In genomic region chr3:105898861-105899260, GRCm38 (mm10) we compare ENCODE assay signal across 33 mouse cellular contexts. TPM values are rescaled to one million over a fixed set of nuclear protein-coding genes. Genes with fewer than 3 reads are reported as not detected.
A peak's percentile ranks its signal among the peaks of the same experiment; 100 is the strongest.
DNase-seq lines count a peak whose midpoint lies in the region; ATAC-seq and TF ChIP-seq lines count a peak whose summit lies in the region.
"Had no signal": no experiment of that assay in that cellular context is flagged by ENCODE, and none has a peak within 500 bp of the region (broad histone marks: within the 10 kb centered on the region; RNA-seq: fewer than 3 reads in every experiment).

No protein-coding gene starts in this region.

- 67% methylated on average over 11 of the region's 11 CpGs for WGBS in heart, adult 2 months
- WGBS in midbrain, embryonic 15.5 days, result 93% methylated on average over 11 of the region's 11 CpGs
- 92% methylated on average over 11 of the region's 11 CpGs for WGBS in midbrain, embryonic 10.5 days
- WGBS in heart, embryonic 15.5 days, result 44% methylated on average over 11 of the region's 11 CpGs

- TF ChIP-seq POLR2A in heart, adult 2 months (IDR thresholded peaks at IDR 0.05; ENCODE audit: insufficient read depth, low read depth, low read length), result no peak

- no peaks in the 10 kb centered on the region for H3K36me3 ChIP-seq in heart, adult 2 months (ENCODE audit: control insufficient read depth, insufficient read depth, low read length)
- no peaks in the 10 kb centered on the region for H3K36me3 ChIP-seq in midbrain, embryonic 15.5 days (replicated peaks)
- H3K36me3 ChIP-seq in midbrain, embryonic 10.5 days, result no peaks in the 10 kb centered on the region
- no peaks in the 10 kb centered on the region for H3K36me3 ChIP-seq in heart, embryonic 15.5 days
- H3K36me3 ChIP-seq: embryonic facial prominence, embryonic 12.5 days; forebrain, embryonic 10.5 days; hindbrain, embryonic 10.5 days; kidney, embryonic 15.5 days; limb, embryonic 12.5 days; liver, embryonic 15.5 days; lung, embryonic 15.5 days had no signal

- H3K27me3 ChIP-seq in heart, adult 2 months (ENCODE audit: control insufficient read depth, insufficient read depth, low read length), result no peaks in the 10 kb centered on the region
- no peaks in the 10 kb centered on the region for H3K27me3 ChIP-seq in midbrain, embryonic 15.5 days (replicated peaks)
- H3K27me3 ChIP-seq in midbrain, embryonic 10.5 days (ENCODE audit: low read depth, poor library complexity, severe bottlenecking), result peaks cover 5% of the 10 kb centered on the region; the same call in 1 of the 2 replicates
- peaks cover 11% of the 10 kb centered on the region; the same call in 1 of the 2 replicates for H3K27me3 ChIP-seq in heart, embryonic 15.5 days
- H3K27me3 ChIP-seq: embryonic facial prominence, embryonic 12.5 days; kidney, embryonic 15.5 days; limb, embryonic 12.5 days; lung, embryonic 15.5 days had no signal

- peaks cover 20% of the 10 kb centered on the region for H3K4me1 ChIP-seq in heart, adult 2 months (ENCODE audit: control insufficient read depth, insufficient read depth, low read length)
- H3K4me1 ChIP-seq in midbrain, embryonic 15.5 days, result 0 out of 2 replicates have a peak, but pooled peaks cover 2% of the 10 kb centered on the region
- H3K4me1 ChIP-seq in midbrain, embryonic 10.5 days, result no peaks in the 10 kb centered on the region
- H3K4me1 ChIP-seq in heart, embryonic 15.5 days (replicated peaks), result peaks cover 28% of the 10 kb centered on the region

- H3K79me2 ChIP-seq in heart, adult 2 months (replicated peaks; ENCODE audit: control insufficient read depth, insufficient read depth, low read length), result no peaks in the 10 kb centered on the region

- no peak overlapping the region for H3K9ac ChIP-seq in heart, adult 2 months (ENCODE audit: low read depth, low read length)
- no peak overlapping the region for H3K9ac ChIP-seq in midbrain, embryonic 15.5 days
- no peak overlapping the region for H3K9ac ChIP-seq in heart, embryonic 15.5 days
- H3K9ac ChIP-seq: embryonic facial prominence, embryonic 12.5 days; forebrain, postnatal 0 days; kidney, embryonic 15.5 days; limb, embryonic 12.5 days; liver, embryonic 15.5 days; lung, embryonic 15.5 days had no signal

- no peak overlapping the region for H3K4me3 ChIP-seq in heart, adult 2 months
- H3K4me3 ChIP-seq in midbrain, embryonic 15.5 days, result no peak overlapping the region
- no peak overlapping the region for H3K4me3 ChIP-seq in midbrain, embryonic 10.5 days
- no peak overlapping the region for H3K4me3 ChIP-seq in heart, embryonic 15.5 days
- H3K4me3 ChIP-seq: embryonic facial prominence, embryonic 12.5 days; forebrain, embryonic 10.5 days; hindbrain, embryonic 10.5 days; kidney, embryonic 15.5 days; limb, embryonic 12.5 days; liver, embryonic 15.5 days; lung, embryonic 15.5 days had no signal

- peak overlapping the region; percentile 6; the same call in 1 of the 2 replicates for H3K27ac ChIP-seq in heart, adult 2 months
- no peak overlapping the region for H3K27ac ChIP-seq in midbrain, embryonic 15.5 days
- no peak overlapping the region for H3K27ac ChIP-seq in midbrain, embryonic 10.5 days (replicated peaks)
- H3K27ac ChIP-seq in heart, embryonic 15.5 days, result 0 out of 2 replicates have a peak overlapping the region, but pooled peaks have one; percentile 50
- H3K27ac ChIP-seq: embryonic facial prominence, embryonic 12.5 days; forebrain, embryonic 10.5 days; hindbrain, embryonic 10.5 days; kidney, embryonic 15.5 days; limb, embryonic 12.5 days; liver, embryonic 15.5 days; lung, embryonic 15.5 days had no signal

- 0 out of 2 replicates have a peak, but pooled peaks have one; percentile 58 for TF ChIP-seq EP300 in heart, adult 2 months (IDR thresholded peaks at IDR 0.05; ENCODE audit: insufficient read depth, low read depth, low read length)

- no peak overlapping the region for H3K4me2 ChIP-seq in midbrain, embryonic 15.5 days
- no peak overlapping the region for H3K4me2 ChIP-seq in heart, embryonic 15.5 days
- H3K4me2 ChIP-seq: embryonic facial prominence, embryonic 12.5 days; kidney, embryonic 15.5 days; limb, embryonic 12.5 days; liver, embryonic 15.5 days; lung, embryonic 15.5 days had no signal

- no peaks in the 10 kb centered on the region for H3K9me3 ChIP-seq in midbrain, embryonic 15.5 days
- no peaks in the 10 kb centered on the region for H3K9me3 ChIP-seq in midbrain, embryonic 10.5 days (replicated peaks)
- no peaks in the 10 kb centered on the region for H3K9me3 ChIP-seq in heart, embryonic 15.5 days (replicated peaks)
- H3K9me3 ChIP-seq: embryonic facial prominence, embryonic 12.5 days; forebrain, embryonic 10.5 days; hindbrain, embryonic 10.5 days; kidney, embryonic 15.5 days; limb, embryonic 12.5 days; liver, embryonic 15.5 days; lung, embryonic 15.5 days had no signal

- DNase-seq in heart, adult 2 months, result peak; percentile 49 to 58
- DNase-seq in heart, postnatal 36 days, result no peak
- no peak for DNase-seq in midbrain, embryonic 10.5 days (ENCODE audit: low spot score)
- DNase-seq in heart, postnatal 4 days, result peak; percentile 48
- DNase-seq: adrenal gland, adult 8-10 months; B cell, adult 2 months; cerebellum, adult 11 months; cerebellum, adult 9-11 months; embryo, embryonic 11 days; forebrain, postnatal 0 days; kidney, adult 18-20 months; midbrain, embryonic 14.5 days; retina, postnatal 1 day; thymus, postnatal 4 days had no signal

- peak; percentile 29; the same call in 1 of the 2 replicates for ATAC-seq in midbrain, embryonic 15.5 days (replicated peaks)
- no peak; the same call in 1 of the 2 replicates for ATAC-seq in heart, embryonic 15.5 days (replicated peaks; ENCODE audit: insufficient number of reproducible peaks, insufficient read depth, low FRiP score, low read depth)
- ATAC-seq in erythroid progenitor cell, adult 5-6 weeks (replicated peaks; ENCODE audit: low FRiP score, poor library complexity, severe bottlenecking), result no peak

- intact Hi-C loops in heart, adult 2 months (cut with DNase I), result loop anchor here (1.0 kb wide), 1 partner anchor 174 kb away; no protein-coding TSS in a partner anchor
- intact Hi-C loops in heart, postnatal 36 days (cut with DNase I), result loop anchor here (1.0 to 2.0 kb wide), 3 partner anchors 126 to 225 kb away; no protein-coding TSS in a partner anchor

- no peak for TF ChIP-seq CTCF in heart, adult 2 months (IDR thresholded peaks at IDR 0.05)

RNA-seq across cellular contexts. Expression of gene Tmigd3, which starts 28.2 kb away (rescaled TPM):
- under 1 TPM in 1 of 2 experiments, not detected in 1; 0.31 TPM for total RNA-seq in heart, adult 2 months (2021)
- 0.35 TPM in 1 of 2 replicates, not detected in the other for polyA plus RNA-seq in heart, adult 2 months (2012; rRNA removed)
- under 1 TPM in 1 of 2 experiments, not detected in 1; 0.49 TPM for total RNA-seq in heart, postnatal 36 days (2021)
- 0.18 TPM in 1 of 2 replicates, not detected in the other for polyA plus RNA-seq in midbrain, embryonic 15.5 days (2015; fragmentation: Nextera tagmentation; extraction: Ambion mirVana)
- polyA plus RNA-seq in midbrain, embryonic 10.5 days (2016; fragmentation: Nextera tagmentation; extraction: Ambion mirVana), result not detected in 2 replicates
- polyA plus RNA-seq in heart, embryonic 15.5 days (2015; fragmentation: Nextera tagmentation; extraction: Ambion mirVana), result 0.46 and 0.50 TPM in 2 replicates
- under 1 TPM; 0.34 to 0.52 TPM for total RNA-seq in heart, postnatal 4 days (2021)
- total RNA-seq in erythroid progenitor cell, adult 5-6 weeks (2015; ENCODE audit: low replicate concordance), result not detected in 2 replicates
- total RNA-seq in erythroid progenitor cell, adult 5-6 weeks (2017; ENCODE audit: low replicate concordance), result not detected in 2 replicates
- total RNA-seq: adrenal gland, adult 8-10 months; forebrain, postnatal 0 days; gastrocnemius, postnatal 4 days; left cerebral cortex, adult 18-20 months; liver, adult 2 months; megakaryocyte-erythroid progenitor cell, adult 5-6 weeks had no signal
- polyA plus RNA-seq: embryonic facial prominence, embryonic 12.5 days; forebrain, embryonic 10.5 days; forebrain, postnatal 0 days; hindbrain, embryonic 10.5 days; hindbrain, embryonic 16.5 days; kidney, embryonic 15.5 days; midbrain, embryonic 14.5 days; neural tube, embryonic 14.5 days; stomach, embryonic 14.5 days had no signal

RNA-seq across cellular contexts. Expression of gene Adora3, which starts 28.2 kb away (rescaled TPM):
- not detected for total RNA-seq in heart, adult 2 months (2021)
- 0.37 and 0.94 TPM in 2 replicates for polyA plus RNA-seq in heart, adult 2 months (2012; rRNA removed)
- total RNA-seq in heart, postnatal 36 days (2021), result under 1 TPM in 1 of 2 experiments, not detected in 1; 0.22 TPM
- 0.14 and 0.17 TPM in 2 replicates for polyA plus RNA-seq in midbrain, embryonic 15.5 days (2015; fragmentation: Nextera tagmentation; extraction: Ambion mirVana)
- 0.11 TPM in 1 of 2 replicates, not detected in the other for polyA plus RNA-seq in midbrain, embryonic 10.5 days (2016; fragmentation: Nextera tagmentation; extraction: Ambion mirVana)
- polyA plus RNA-seq in heart, embryonic 15.5 days (2015; fragmentation: Nextera tagmentation; extraction: Ambion mirVana), result 0.19 and 0.32 TPM in 2 replicates
- not detected for total RNA-seq in heart, postnatal 4 days (2021)
- 1.1 TPM in 1 of 2 replicates, not detected in the other for total RNA-seq in erythroid progenitor cell, adult 5-6 weeks (2015; ENCODE audit: low replicate concordance)
- total RNA-seq in erythroid progenitor cell, adult 5-6 weeks (2017; ENCODE audit: low replicate concordance), result not detected in 2 replicates
- total RNA-seq: megakaryocyte-erythroid progenitor cell, adult 5-6 weeks had no signal
- polyA plus RNA-seq: intestine, embryonic 14.5 days; kidney, embryonic 15.5 days; limb, embryonic 12.5 days; liver, adult 2 months; midbrain, embryonic 14.5 days had no signal

RNA-seq across cellular contexts. Expression of gene I830077J02Rik, which starts 33.6 kb away (rescaled TPM):
- 1 to 10 TPM in 1 of 2 experiments, under 1 TPM in 1; 0.97 to 2.3 TPM for total RNA-seq in heart, adult 2 months (2021)
- 0.72 and 0.76 TPM in 2 replicates for polyA plus RNA-seq in heart, adult 2 months (2012; rRNA removed)
- total RNA-seq in heart, postnatal 36 days (2021), result under 1 TPM; 0.54 to 0.94 TPM
- 0.34 and 0.38 TPM in 2 replicates for polyA plus RNA-seq in midbrain, embryonic 15.5 days (2015; fragmentation: Nextera tagmentation; extraction: Ambion mirVana)
- polyA plus RNA-seq in midbrain, embryonic 10.5 days (2016; fragmentation: Nextera tagmentation; extraction: Ambion mirVana), result 0.66 and 0.90 TPM in 2 replicates
- polyA plus RNA-seq in heart, embryonic 15.5 days (2015; fragmentation: Nextera tagmentation; extraction: Ambion mirVana), result 0.76 and 1.8 TPM in 2 replicates
- 1 to 10 TPM in 1 of 2 experiments, under 1 TPM in 1; 0.69 to 1.4 TPM for total RNA-seq in heart, postnatal 4 days (2021)
- total RNA-seq in erythroid progenitor cell, adult 5-6 weeks (2015; ENCODE audit: low replicate concordance), result 9.4 and 12.2 TPM in 2 replicates
- 1.4 and 3.4 TPM in 2 replicates for total RNA-seq in erythroid progenitor cell, adult 5-6 weeks (2017; ENCODE audit: low replicate concordance)
- polyA plus RNA-seq: testis, adult 2 months had no signal

Comparison
In these comparisons a context has a peak if more than half of its experiments do, and no peak if none do; other contexts are left out.
1. DNase-seq: peak in heart, adult 2 months (2 of 2) and heart, postnatal 4 days (single experiment); none in heart, postnatal 36 days (0 of 2) and midbrain, embryonic 10.5 days (single experiment).
2. H3K27ac ChIP-seq: peak in heart, adult 2 months (single experiment) and heart, embryonic 15.5 days (single experiment); none in midbrain, embryonic 15.5 days (single experiment) and midbrain, embryonic 10.5 days (single experiment).